In the genomic region with DNA sequence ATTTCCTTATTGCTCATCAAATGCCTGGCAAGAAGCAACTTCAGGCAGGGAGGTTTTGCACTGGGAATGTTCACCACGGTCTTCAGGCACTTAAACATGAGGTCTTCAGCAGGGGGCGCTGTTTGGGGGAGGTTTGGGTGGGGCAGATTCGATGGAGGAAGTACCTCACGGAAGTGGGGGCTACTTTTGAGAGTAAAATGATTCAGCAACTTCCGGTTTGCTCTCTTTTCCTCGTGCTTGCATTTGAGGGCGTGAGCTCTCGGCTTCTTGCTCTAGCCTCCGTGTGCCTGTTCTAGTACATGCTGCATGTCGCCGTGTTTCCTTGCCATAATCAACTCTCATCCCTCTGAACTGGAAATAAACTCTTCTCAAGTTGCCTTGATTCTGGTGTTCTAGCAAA, we compare ENCODE assay signal across 20 mouse cellular contexts.
"Had no signal": no experiment of that assay in that cellular context is flagged by ENCODE, and none has a peak within 500 bp of the region (broad histone marks: within the 10 kb centered on the region; RNA-seq: fewer than 3 reads in every experiment).

No protein-coding gene starts in this region.

- H3K27me3 ChIP-seq: liver, embryonic 12.5 days; midbrain, embryonic 12.5 days; midbrain, embryonic 15.5 days; neural tube, embryonic 12.5 days; neural tube, embryonic 15.5 days had no signal

- H3K36me3 ChIP-seq: liver, embryonic 12.5 days; midbrain, embryonic 12.5 days; midbrain, embryonic 15.5 days; neural tube, embryonic 12.5 days; neural tube, embryonic 15.5 days had no signal

- ATAC-seq: intestine, postnatal 0 days; liver, embryonic 12.5 days; lung, postnatal 0 days; midbrain, embryonic 15.5 days had no signal

- H3K4me1 ChIP-seq: liver, embryonic 12.5 days; midbrain, embryonic 12.5 days; midbrain, embryonic 15.5 days; neural tube, embryonic 12.5 days; neural tube, embryonic 15.5 days had no signal

- H3K9ac ChIP-seq: liver, embryonic 12.5 days; lung, embryonic 14.5 days; midbrain, embryonic 12.5 days; midbrain, embryonic 15.5 days; neural tube, embryonic 12.5 days; neural tube, embryonic 15.5 days had no signal

- H3K27ac ChIP-seq: kidney, postnatal 0 days; layer of hippocampus, adult 2 months; liver, embryonic 12.5 days; macrophage; midbrain, embryonic 12.5 days; midbrain, embryonic 15.5 days; neural tube, embryonic 12.5 days; neural tube, embryonic 15.5 days had no signal

- H3K9me3 ChIP-seq: liver, embryonic 12.5 days; midbrain, embryonic 12.5 days; midbrain, embryonic 15.5 days; neural tube, embryonic 15.5 days had no signal

- H3K4me3 ChIP-seq: layer of hippocampus, adult 2 months; liver, embryonic 12.5 days; midbrain, embryonic 12.5 days; midbrain, embryonic 15.5 days; neural tube, embryonic 12.5 days; neural tube, embryonic 15.5 days had no signal

- DNase-seq: kidney, adult 2 months; kidney, postnatal 25 days; layer of hippocampus, adult 9-11 months; lung, embryonic 14.5 days; right cerebral cortex, adult 18-20 months; right cerebral cortex, postnatal 14 days; right cerebral cortex, postnatal 4 days; thymus, adult 2 months; thymus, postnatal 14 days; thymus, postnatal 4 days had no signal

- H3K4me2 ChIP-seq: liver, embryonic 12.5 days; lung, embryonic 14.5 days; midbrain, embryonic 12.5 days; midbrain, embryonic 15.5 days; neural tube, embryonic 12.5 days; neural tube, embryonic 15.5 days had no signal
